Mouse (Mus musculus) duodenum, adult 2 months (tissue): ENCODE data around the gene Htt. TPM values are rescaled to one million over a fixed set of nuclear protein-coding genes. Genes with fewer than 3 reads are reported as not detected.

Experiments used
- polyA plus RNA-seq: library from polyadenylated mRNA; depleted of rRNA; stranded (reverse); fragments of >200 nt; gene quantifications from 2 replicates; pipeline ENCODE4 v1.2.3, GENCODE M21; 2012; ENCODE audit warnings: low replicate concordance; rRNA removed

The Htt gene
- 4.4 and 5.9 TPM in 2 replicates for polyA plus RNA-seq

GRCm38 (mm10) chr5:34761509-34761908 is at the start of gene Htt:
Htt (plus strand) TSS chr5:34761740.

GRCm38 (mm10) chr5:34907910-34908725 is 146.6 kb downstream of the Htt start, which contains the start of gene Msantd1:
Msantd1 (plus strand) TSS chr5:34908012.

GRCm38 (mm10) chr5:34948861-34949760 is 187.6 kb downstream of the Htt start, which contains the start of gene Rgs12:
Rgs12 (plus strand) TSS chr5:34949445.

Other genes starting within 250 kb of the Htt start
- gene Tnip2, start 247.7 kb upstream of the Htt start, polyA plus RNA-seq = 9.8 and 22.7 TPM in 2 replicates
- gene Sh3bp2, start 235.9 kb upstream of the Htt start, polyA plus RNA-seq = 4.9 and 10.0 TPM in 2 replicates
- gene Add1, start 188.1 kb upstream of the Htt start, polyA plus RNA-seq = 97.3 and 170 TPM in 2 replicates
- gene Mfsd10, start 124.5 kb upstream of the Htt start, polyA plus RNA-seq = 117 and 125 TPM in 2 replicates
- 4.6 and 5.9 TPM in 2 replicates for gene Nop14, start 101.6 kb upstream of the Htt start, polyA plus RNA-seq
- 0.31 and 0.50 TPM in 2 replicates for gene Grk4, start 101.4 kb upstream of the Htt start, polyA plus RNA-seq
- gene Msantd1, start 146.3 kb downstream of the Htt start, polyA plus RNA-seq = 1.6 and 2.3 TPM in 2 replicates
- 7.2 and 9.3 TPM in 2 replicates for gene Rgs12, start 187.7 kb downstream of the Htt start, polyA plus RNA-seq